Mouse (Mus musculus) CH12.LX (cell line): ENCODE results near the gene Ddx27. TPM values are rescaled to one million over a fixed set of nuclear protein-coding genes. Genes with fewer than 3 reads are reported as not detected.

ENCODE experiments used
- DNase-seq: peaks from one replicate; pipeline ENCODE4 v3.0.0-alpha.2; 2013; ENCODE audit errors: extremely low read depth
- H3K27ac ChIP-seq: 2 replicates; pipeline ENCODE4 v1.5.1; 2012; ENCODE audit warnings: low read depth, mild to moderate bottlenecking, control low read depth, moderate library complexity; ENCODE audit not compliant: insufficient read depth
- H3K27me3 ChIP-seq: replicated peaks from 2 replicates; pipeline ENCODE3; 2012; ENCODE audit warnings: inconsistent platforms
- H3K36me3 ChIP-seq, 2 experiments: replicated peaks in 1 of 2; 2 replicates each; pipeline versions ENCODE3 to v1.6.1; 2012; ENCODE audit warnings: inconsistent platforms in 1 of 2, low read length in 1 of 2, mild to moderate bottlenecking in 1 of 2, mixed read lengths in 1 of 2, moderate library complexity in 1 of 2; ENCODE audit not compliant: control insufficient read depth in 1 of 2, insufficient read depth in 1 of 2
- H3K4me1 ChIP-seq, 2 experiments: 2 replicates each; pipeline ENCODE4 v1.6.1; 2012; ENCODE audit warnings: inconsistent platforms in 1 of 2, moderate library complexity in 1 of 2; ENCODE audit not compliant: insufficient read depth in 2 of 2, control insufficient read depth in 1 of 2
- H3K4me2 ChIP-seq: 2 replicates; pipeline ENCODE4 v1.6.1; 2012; ENCODE audit warnings: low read depth, mild to moderate bottlenecking, control low read depth; ENCODE audit not compliant: poor library complexity, insufficient read depth, severe bottlenecking
- H3K4me3 ChIP-seq, 3 experiments: fragments of 150-350 bp in 1 of 3; sonication (generic) in 1 of 3; replicated peaks in 1 of 3; 2 replicates each; pipeline versions ENCODE3 to v1.5.1; 2011 to 2012; ENCODE audit warnings: low read depth in 2 of 3, low read length in 2 of 3, mild to moderate bottlenecking in 2 of 3, moderate library complexity in 2 of 3, control low read depth in 1 of 3, improper control_type of control experiment in 1 of 3, inconsistent platforms in 1 of 3, mixed read lengths in 1 of 3; ENCODE audit not compliant: poor library complexity in 1 of 3
- H3K79me2 ChIP-seq: replicated peaks from 2 replicates; pipeline ENCODE4 v1.6.1; 2012; ENCODE audit warnings: mild to moderate bottlenecking, moderate library complexity; ENCODE audit not compliant: control insufficient read depth, poor library complexity, insufficient read depth, severe bottlenecking; ENCODE audit errors: extremely low read depth
- H3K9ac ChIP-seq: 2 replicates; pipeline ENCODE4 v1.6.1; 2012; ENCODE audit warnings: low read depth, mild to moderate bottlenecking, control low read depth, moderate library complexity; ENCODE audit not compliant: insufficient read depth
- H3K9me3 ChIP-seq: replicated peaks from 2 replicates; pipeline ENCODE3; 2012; ENCODE audit warnings: low read length, inconsistent platforms, mixed read lengths
- BHLHE40 ChIP-seq: IDR thresholded peaks from 2 replicates; pipeline ENCODE4 v1.6.1; 2011; ENCODE audit warnings: mild to moderate bottlenecking, low read depth, low read length, improper control_type of control experiment
- CHD1 ChIP-seq: IDR thresholded peaks from 2 replicates; pipeline ENCODE4 v1.6.1; 2012; ENCODE audit warnings: low read depth, low read length, improper control_type of control experiment, inconsistent platforms
- E2F4 ChIP-seq: IDR thresholded peaks from 2 replicates; pipeline ENCODE4 v1.6.1; 2011; ENCODE audit warnings: low read depth, low read length, improper control_type of control experiment; ENCODE audit not compliant: insufficient replicate concordance
- EP300 ChIP-seq: IDR thresholded peaks from 2 replicates; pipeline ENCODE4 v1.6.1; 2011; ENCODE audit warnings: low read length, improper control_type of control experiment
- ETS1 ChIP-seq: conservative IDR thresholded peaks from 2 replicates; pipeline ENCODE4 v1.6.1; 2012; ENCODE audit warnings: low read depth, mild to moderate bottlenecking, inconsistent platforms, low read length, improper control_type of control experiment, moderate library complexity
- IRF4 ChIP-seq: IDR thresholded peaks from 2 replicates; pipeline ENCODE4 v1.6.1; 2014; ENCODE audit warnings: low read depth, mild to moderate bottlenecking, inconsistent platforms, low read length, improper control_type of control experiment
- JUN ChIP-seq: IDR thresholded peaks from 2 replicates; pipeline ENCODE4 v1.6.1; 2011; ENCODE audit warnings: low read depth, mild to moderate bottlenecking, low read length, improper control_type of control experiment, moderate library complexity; ENCODE audit not compliant: insufficient read depth
- KAT2A ChIP-seq: IDR thresholded peaks from 2 replicates; pipeline ENCODE4 v1.6.1; 2012; ENCODE audit warnings: low read length, improper control_type of control experiment, inconsistent platforms; ENCODE audit not compliant: insufficient replicate concordance
- MAFK ChIP-seq: IDR thresholded peaks from 2 replicates; pipeline ENCODE4 v1.6.1; 2011; ENCODE audit warnings: low read length, improper control_type of control experiment; ENCODE audit not compliant: insufficient replicate concordance
- MAZ ChIP-seq: IDR thresholded peaks from 2 replicates; pipeline ENCODE4 v1.6.1; 2012; ENCODE audit warnings: low read depth, mild to moderate bottlenecking, inconsistent platforms, low read length, improper control_type of control experiment, moderate library complexity
- MEF2A ChIP-seq: IDR thresholded peaks from 2 replicates; pipeline ENCODE4 v1.6.1; 2014; ENCODE audit warnings: low read depth, mild to moderate bottlenecking, inconsistent platforms, low read length, improper control_type of control experiment, borderline replicate concordance
- NELFE ChIP-seq: IDR thresholded peaks from 2 replicates; pipeline ENCODE4 v1.6.1; 2011; ENCODE audit warnings: low read depth, low read length, improper control_type of control experiment
- PAX5 ChIP-seq: IDR thresholded peaks from 2 replicates; pipeline ENCODE4 v1.6.1; 2012; ENCODE audit warnings: low read length, inconsistent platforms, mixed read lengths
- POLR2AphosphoS2 ChIP-seq: IDR thresholded peaks from 2 replicates; pipeline ENCODE4 v1.6.1; 2011; ENCODE audit warnings: low read depth, low read length, improper control_type of control experiment
- RAD21 ChIP-seq: IDR thresholded peaks from 2 replicates; pipeline ENCODE4 v1.6.1; 2011; ENCODE audit warnings: low read depth, mild to moderate bottlenecking, low read length, improper control_type of control experiment, moderate library complexity
- TBP ChIP-seq: conservative IDR thresholded peaks from 2 replicates; pipeline ENCODE4 v1.6.1; 2011; ENCODE audit warnings: low read depth, low read length, improper control_type of control experiment
- TCF12 ChIP-seq: IDR thresholded peaks from 2 replicates; pipeline ENCODE4 v1.6.1; 2014; ENCODE audit warnings: low read depth, mild to moderate bottlenecking, inconsistent platforms, low read length, improper control_type of control experiment
- USF1 ChIP-seq: IDR thresholded peaks from 2 replicates; pipeline ENCODE4 v1.6.1; 2014; ENCODE audit warnings: low read depth, mild to moderate bottlenecking, inconsistent platforms, low read length, improper control_type of control experiment
- USF2 ChIP-seq: conservative IDR thresholded peaks from 2 replicates; pipeline ENCODE4 v1.6.1; 2011; ENCODE audit warnings: low read depth, low read length, improper control_type of control experiment
- ZC3H11A ChIP-seq: IDR thresholded peaks from 2 replicates; pipeline ENCODE4 v1.6.1; 2012; ENCODE audit warnings: low read depth, mild to moderate bottlenecking, inconsistent platforms, low read length, improper control_type of control experiment
- ZKSCAN1 ChIP-seq: IDR thresholded peaks from 2 replicates; pipeline ENCODE4 v1.6.1; 2012; ENCODE audit warnings: low read depth, inconsistent platforms, low read length, improper control_type of control experiment, borderline replicate concordance
- dilution Hi-C: fragments of 300-500 bp; cut with MboI; formaldehyde crosslinking; loops from 2 replicates; pipeline ENCODE4 v1.14.3; 2020; ENCODE audit warnings: low sequenced_read_pairs; ENCODE audit not compliant: extremely low pct_unique_long_range_greater_than_20kb, extremely low pct_ligation_motif_present
- in situ Hi-C: fragments of 300-500 bp; cut with MboI; formaldehyde crosslinking; loops from 3 replicates; pipeline ENCODE4 v1.14.3; 2019; ENCODE audit warnings: low sequenced_read_pairs, low pct_ligation_motif_present, low pct_unique_long_range_greater_than_20kb, mixed read lengths
- polyA plus RNA-seq: library from polyadenylated mRNA; unstranded; fragments of >175 nt; gene quantifications from 2 replicates; pipeline ENCODE4 v1.2.1, GENCODE M21; 2012; ENCODE audit warnings: low read depth; ENCODE audit not compliant: insufficient read length
- total RNA-seq, 2 experiments: library from RNA; depleted of rRNA; stranded (reverse); fragments of 300-350 nt in 1 of 2; fragments of >200 nt in 1 of 2; gene quantifications; 2 replicates each; pipeline ENCODE4 v1.2.3; 2012 to 2014

The Ddx27 gene
- total and polyA plus RNA-seq, 3 experiments = 139 to 224 (median 157) TPM

DNA sequence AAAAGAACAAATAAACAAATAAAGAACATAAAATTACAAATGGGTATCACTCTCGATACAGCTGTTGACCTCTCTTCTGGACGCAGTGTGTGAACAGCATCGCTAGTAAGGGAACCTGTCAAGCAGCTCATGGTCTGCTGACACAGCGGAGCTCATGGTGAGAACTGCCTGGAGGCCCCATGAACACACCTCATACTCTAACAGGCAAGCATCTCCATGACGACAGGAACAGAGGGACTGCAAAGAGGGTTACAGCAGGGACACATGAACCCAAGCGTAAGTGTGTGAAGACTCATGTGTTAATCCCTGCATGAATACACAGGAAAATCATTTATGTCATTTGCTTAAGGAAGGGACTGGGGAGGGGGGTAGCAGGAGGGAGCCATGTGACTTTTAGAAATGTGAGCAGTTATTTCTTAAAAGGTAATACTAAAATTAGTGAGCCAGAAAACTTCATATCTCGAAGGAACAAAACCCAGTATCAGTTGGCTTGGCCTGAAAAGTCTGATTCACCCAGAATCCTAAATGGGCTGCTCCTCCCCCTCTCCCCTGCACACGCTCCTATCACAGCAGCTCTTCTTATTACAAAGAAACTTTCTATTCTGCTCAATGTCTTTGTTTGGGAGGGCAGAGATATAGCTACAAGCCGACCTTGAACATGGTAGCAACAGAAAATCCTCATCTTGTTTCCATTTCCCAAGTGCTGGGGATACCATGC lies 38.3 kb downstream of the Ddx27 start:
- Histone ChIP-seq H3K79me2 (no peaks in the 10 kb centered on the region; the same call in none of the 2 replicates), H3K4me3 (no peak overlapping the region), H3K9ac (no peak overlapping the region), H3K27ac (no peak overlapping the region), H3K9me3 (no peaks in the 10 kb centered on the region), H3K27me3 (no peaks in the 10 kb centered on the region)
- no peak for DNase-seq
- in situ Hi-C loops = no loop called here
- dilution Hi-C loops = no loop called here
- TF ChIP-seq USF2 (no peak), ZC3H11A (no peak), NELFE (no peak)
- TF ChIP-seq, all 38 proteins: peak for 0
- H3K4me2 ChIP-seq = no peak overlapping the region
- peaks cover 0 to 28% of the 10 kb centered on the region in 2 experiments; a peak in 2 of 4 replicates for H3K4me1 ChIP-seq
- peaks cover 54 to 86% of the 10 kb centered on the region in 2 experiments for H3K36me3 ChIP-seq

DNA sequence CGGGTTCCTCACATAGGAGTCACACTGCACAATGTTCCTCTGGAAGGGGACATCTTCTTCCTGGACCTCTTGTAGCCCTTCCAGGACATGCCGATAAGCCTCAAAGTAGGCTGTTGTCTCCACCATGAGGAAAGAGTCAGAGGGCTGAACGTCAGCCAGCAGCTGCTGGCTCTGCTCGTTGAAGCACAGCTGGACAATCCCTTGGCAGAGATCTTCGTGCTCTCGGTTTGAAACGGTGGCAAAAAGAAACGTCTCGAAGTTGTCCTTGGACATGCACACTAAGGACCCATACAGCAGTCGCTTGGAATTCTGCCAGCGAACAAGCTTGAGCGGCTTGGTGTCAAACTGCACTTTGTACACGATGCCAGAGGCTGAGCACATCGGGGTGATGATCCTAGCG lies 40.4 kb downstream of the Ddx27 start:
- no peak for DNase-seq
- no peak overlapping the region for H3K27ac ChIP-seq
- H3K4me2 ChIP-seq = no peak overlapping the region
- peaks cover 42 to 71% of the 10 kb centered on the region in 2 experiments for H3K36me3 ChIP-seq
- H3K27me3 ChIP-seq = no peaks in the 10 kb centered on the region
- no peaks in the 10 kb centered on the region for H3K9me3 ChIP-seq
- no peak overlapping the region for H3K9ac ChIP-seq
- in situ Hi-C loops = no loop called here
- no peak overlapping the region for H3K4me3 ChIP-seq
- TF ChIP-seq E2F4 (no peak), RAD21 (no peak), POLR2AphosphoS2 (no peak), JUN (no peak), MEF2A (no peak), TBP (no peak), ZKSCAN1 (no peak)
- H3K79me2 ChIP-seq = no peaks in the 10 kb centered on the region; the same call in none of the 2 replicates
- dilution Hi-C loops = no loop called here
- H3K4me1 ChIP-seq = peaks cover 0 to 48% of the 10 kb centered on the region in 2 experiments; a peak in 2 of 4 replicates

DNA sequence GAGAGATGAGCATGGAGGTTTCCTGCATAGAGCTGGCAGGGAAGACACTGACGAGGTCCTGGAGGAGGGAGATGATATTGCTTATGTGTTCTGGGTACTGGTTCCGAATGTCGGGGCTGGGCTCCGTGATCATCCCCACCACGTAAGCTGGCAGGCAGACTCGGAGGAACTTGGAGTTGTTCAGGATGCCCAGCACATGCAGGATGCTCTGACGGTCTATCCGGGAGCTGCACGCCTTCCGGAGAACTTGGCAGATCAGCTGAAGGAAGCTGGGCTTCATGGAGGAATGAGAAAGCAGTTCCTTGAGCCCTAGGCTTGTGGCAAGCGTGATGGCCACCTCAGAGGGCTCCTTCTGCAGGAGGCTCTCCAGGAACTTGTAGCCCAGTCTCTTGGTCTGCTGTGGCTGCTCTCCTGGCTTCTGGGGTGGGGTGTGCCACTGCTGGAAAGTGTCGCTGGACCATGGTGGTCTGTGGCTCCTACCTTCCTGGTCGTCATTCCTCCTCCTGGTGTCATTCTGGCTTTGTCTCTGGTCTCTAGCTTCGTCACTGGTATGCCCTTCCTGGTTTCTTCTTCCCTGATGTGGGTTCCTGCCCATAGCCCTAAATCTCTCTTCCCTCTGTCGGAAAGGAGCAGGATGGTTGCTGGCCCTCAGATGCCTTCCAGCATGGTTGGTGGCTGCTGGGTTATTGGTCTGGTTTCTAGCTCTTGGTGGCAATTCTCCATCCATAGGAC lies 41.4 kb downstream of the Ddx27 start:
- TF ChIP-seq ETS1 (no peak), CHD1 (no peak), TCF12 (no peak), NELFE (no peak), PAX5 (no peak), BHLHE40 (no peak), MAZ (no peak), KAT2A (no peak), EP300 (no peak), IRF4 (no peak), USF1 (no peak), MAFK (no peak)
- Histone ChIP-seq H3K9ac (no peak overlapping the region), H3K79me2 (peaks cover 1% of the 10 kb centered on the region), H3K4me3 (no peak overlapping the region), H3K27me3 (no peaks in the 10 kb centered on the region), H3K27ac (no peak overlapping the region), H3K4me1 (peaks cover 0 to 51% of the 10 kb centered on the region in 2 experiments; a peak in 2 of 4 replicates), H3K9me3 (no peaks in the 10 kb centered on the region), H3K36me3 (peaks cover 37 to 63% of the 10 kb centered on the region in 2 experiments), H3K4me2 (no peak overlapping the region)
- no peak for DNase-seq
- dilution Hi-C loops (no loop called here), in situ Hi-C loops (no loop called here)
